Mouse (Mus musculus) cerebellum, adult 2 months (tissue): ENCODE measurements at regions not wholly inside any gene's neighbourhood (a gene's known extent, or its start where the extent isn't known, plus 50 kb on each side); places are given as distances from the start of the nearest gene placed in this dataset.

ENCODE experiments used
- CTCF ChIP-seq: fragments of 200-500 bp; IDR thresholded peaks from 2 replicates; pipeline ENCODE4 v1.5.1; 2011; ENCODE audit warnings: low read depth, mild to moderate bottlenecking, control low read depth, low read length, moderate library complexity, borderline replicate concordance; ENCODE audit not compliant: insufficient read depth
- POLR2A ChIP-seq: fragments of 200-500 bp; IDR thresholded peaks from 2 replicates; pipeline ENCODE4 v1.6.1; 2011; ENCODE audit warnings: low read length, control low read depth, borderline replicate concordance; ENCODE audit not compliant: insufficient read depth

- TF ChIP-seq CTCF (no peak), POLR2A (no peak)
These were observed 172.5 kb downstream of the Nucb2 start for GRCm38 (mm10) chr7:116676696-116677095.
